Mouse (Mus musculus): Measurements from ENCODE around the gene Vps13c.

The Vps13c gene

GRCm38 (mm10) chr9:67878197-67878769 lies 38.1 kb downstream of the Vps13c start:
- no peak for DNase-seq (ENCODE audit: low read depth, low spot score)

GRCm38 (mm10) chr9:67883349-67883984 lies 43.3 kb downstream of the Vps13c start:
- DNase-seq (ENCODE audit: low read depth, low spot score), result no peak

- DNase-seq (ENCODE audit: low read depth, low spot score), result no peak
Measured at GRCm38 (mm10) chr9:67884095-67884494, 43.9 kb downstream of the Vps13c start.

- no peak for DNase-seq (ENCODE audit: low read depth, low spot score)
Measured at GRCm38 (mm10) chr9:67886981-67887720, 47.0 kb downstream of the Vps13c start.

- peak; percentile 68 for DNase-seq (ENCODE audit: low read depth, low spot score)
Measured at GRCm38 (mm10) chr9:67893474-67893873, 53.3 kb downstream of the Vps13c start.

- peak; percentile 27 for DNase-seq (ENCODE audit: low read depth, low spot score)
Measured at GRCm38 (mm10) chr9:67896646-67897295, 56.6 kb downstream of the Vps13c start.

GRCm38 (mm10) chr9:67900398-67900797 lies 60.2 kb downstream of the Vps13c start:
- DNase-seq (ENCODE audit: low read depth, low spot score), result peak; percentile 21

- no peak for DNase-seq (ENCODE audit: low read depth, low spot score)
Measured at GRCm38 (mm10) chr9:67904355-67904754, 64.2 kb downstream of the Vps13c start.

- DNase-seq (ENCODE audit: low read depth, low spot score), result no peak
Measured at GRCm38 (mm10) chr9:67905541-67905940, 65.3 kb downstream of the Vps13c start.

GRCm38 (mm10) chr9:67914681-67915080 lies 74.5 kb downstream of the Vps13c start:
- DNase-seq (ENCODE audit: low read depth, low spot score), result no peak

- no peak for DNase-seq (ENCODE audit: low read depth, low spot score)
Measured at GRCm38 (mm10) chr9:67922350-67922749, 82.2 kb downstream of the Vps13c start.

GRCm38 (mm10) chr9:67930629-67931028 lies 90.4 kb downstream of the Vps13c start:
- no peak for DNase-seq (ENCODE audit: low read depth, low spot score)

- DNase-seq (ENCODE audit: low read depth, low spot score), result no peak
Measured at GRCm38 (mm10) chr9:67937286-67937685, 97.1 kb downstream of the Vps13c start.

- no peak for DNase-seq (ENCODE audit: low read depth, low spot score)
Measured at GRCm38 (mm10) chr9:67955466-67956010, 115.3 kb downstream of the Vps13c start.

GRCm38 (mm10) chr9:67961953-67962352 lies 121.8 kb downstream of the Vps13c start:
- no peak for DNase-seq (ENCODE audit: low read depth, low spot score)

- DNase-seq (ENCODE audit: low read depth, low spot score), result no peak
Measured at GRCm38 (mm10) chr9:67965889-67966288, 125.7 kb downstream of the Vps13c start.

GRCm38 (mm10) chr9:67967011-67967410 lies 126.8 kb downstream of the Vps13c start:
- no peak for DNase-seq (ENCODE audit: low read depth, low spot score)

GRCm38 (mm10) chr9:67973451-67973850 lies 133.3 kb downstream of the Vps13c start:
- DNase-seq (ENCODE audit: low read depth, low spot score), result peak; percentile 59

GRCm38 (mm10) chr9:67975491-67975890 lies 135.3 kb downstream of the Vps13c start:
- DNase-seq (ENCODE audit: low read depth, low spot score), result no peak

GRCm38 (mm10) chr9:68006566-68006965 lies 166.4 kb downstream of the Vps13c start:
- no peak for DNase-seq (ENCODE audit: low read depth, low spot score)

GRCm38 (mm10) chr9:68014991-68015396 lies 174.8 kb downstream of the Vps13c start:
- peak; percentile 77 for DNase-seq (ENCODE audit: low read depth, low spot score)
